Mouse (Mus musculus) thymus, postnatal 4 days (tissue): Measurements from ENCODE around the gene Tsga10ip.
"Not testable (repeated sequence)": the region's sequence is repeated elsewhere in the genome, so short reads cannot be mapped to it uniquely, and the experiment has no call there.

Experiments used
- DNase-seq: peaks from one replicate; pipeline ENCODE4 v3.0.0; 2021

Gene Tsga10ip

GRCm38 (mm10) chr19:5388011-5388441, 14.3 kb downstream of the Tsga10ip start:
- DNase-seq = peak; percentile 73

GRCm38 (mm10) chr19:5384715-5385114, 17.6 kb downstream of the Tsga10ip start:
- no peak for DNase-seq

- no peak for DNase-seq
Measured at GRCm38 (mm10) chr19:5383326-5383725, 19.0 kb downstream of the Tsga10ip start.

- no peak for DNase-seq
Measured at GRCm38 (mm10) chr19:5377446-5377845, 24.9 kb downstream of the Tsga10ip start.

GRCm38 (mm10) chr19:5374748-5375147, 27.6 kb downstream of the Tsga10ip start:
- no peak for DNase-seq

- no peak for DNase-seq
Measured at GRCm38 (mm10) chr19:5374177-5374576, 28.1 kb downstream of the Tsga10ip start.

- no peak for DNase-seq
Measured at GRCm38 (mm10) chr19:5372724-5373123, 29.6 kb downstream of the Tsga10ip start.

GRCm38 (mm10) chr19:5370932-5371331, 31.4 kb downstream of the Tsga10ip start:
- no peak for DNase-seq

GRCm38 (mm10) chr19:5367455-5367854, 34.9 kb downstream of the Tsga10ip start:
- DNase-seq = peak; percentile 44

GRCm38 (mm10) chr19:5367053-5367359, 35.3 kb downstream of the Tsga10ip start, which contains the start of gene Banf1:
TSS of gene Banf1 (minus strand) at chr19:5367168.
- DNase-seq = no peak

GRCm38 (mm10) chr19:5366175-5367052, 35.9 kb downstream of the Tsga10ip start, which contains the start of gene Eif1ad:
TSS of gene Eif1ad (plus strand) at chr19:5366741.
- DNase-seq = peak; percentile 94

GRCm38 (mm10) chr19:5365751-5366150, 36.6 kb downstream of the Tsga10ip start:
- DNase-seq = peak; percentile 25

GRCm38 (mm10) chr19:5364124-5364523, 38.2 kb downstream of the Tsga10ip start:
- DNase-seq = no peak

- DNase-seq = no peak
Measured at GRCm38 (mm10) chr19:5362186-5362585, 40.1 kb downstream of the Tsga10ip start.

GRCm38 (mm10) chr19:5356080-5356479, 46.2 kb downstream of the Tsga10ip start:
- no peak for DNase-seq

- no peak for DNase-seq
Measured at GRCm38 (mm10) chr19:5353609-5354008, 48.7 kb downstream of the Tsga10ip start.

- not testable (repeated sequence) for DNase-seq
Measured at GRCm38 (mm10) chr19:5349502-5349873, 52.8 kb downstream of the Tsga10ip start, which contains the start of gene Cst6. TSS of gene Cst6 (minus strand) at chr19:5349574.

- DNase-seq = peak; percentile 52
Measured at GRCm38 (mm10) chr19:5348526-5349501, 53.5 kb downstream of the Tsga10ip start.

GRCm38 (mm10) chr19:5348064-5348463, 54.3 kb downstream of the Tsga10ip start:
- no peak for DNase-seq

GRCm38 (mm10) chr19:5345297-5346131, 56.8 kb downstream of the Tsga10ip start:
- no peak for DNase-seq

GRCm38 (mm10) chr19:5341360-5341759, 61.0 kb downstream of the Tsga10ip start:
- DNase-seq = no peak
